Mouse (Mus musculus): Measurements from ENCODE around the gene Rit1.
A peak's percentile ranks its signal among the peaks of the same experiment; 100 is the strongest.

Rit1 gene

GRCm38 (mm10) chr3:88717198-88717798 is 660 bp downstream of the Rit1 start:
- peaks cover 34% of the 10 kb centered on the region for H3K36me3 ChIP-seq (ENCODE audit: insufficient read depth, low read length)
- no peaks in the 10 kb centered on the region for H3K27me3 ChIP-seq (ENCODE audit: insufficient read depth, low read length)
- peaks cover 29% of the 10 kb centered on the region for H3K4me1 ChIP-seq (replicated peaks; ENCODE audit: low read depth, low read length)
- peak overlapping the region; percentile 82 for H3K4me3 ChIP-seq (replicated peaks; ENCODE audit: low read length)
- no peak for TF ChIP-seq CTCF (conservative IDR thresholded peaks at IDR 0.05; ENCODE audit: low read length)
- TF ChIP-seq POU5F1 (IDR thresholded peaks at IDR 0.05; ENCODE audit: borderline replicate concordance, low read length) = no peak
- no peaks in the 10 kb centered on the region for H3K9me3 ChIP-seq (ENCODE audit: low read length)

GRCm38 (mm10) chr3:88717831-88718230 is 1.2 kb downstream of the Rit1 start:
- Histone ChIP-seq H3K4me1 (replicated peaks; ENCODE audit: low read depth, low read length) (peaks cover 29% of the 10 kb centered on the region), H3K9me3 (ENCODE audit: low read length) (no peaks in the 10 kb centered on the region), H3K27me3 (ENCODE audit: insufficient read depth, low read length) (no peaks in the 10 kb centered on the region), H3K36me3 (ENCODE audit: insufficient read depth, low read length) (peaks cover 29% of the 10 kb centered on the region), H3K4me3 (replicated peaks; ENCODE audit: low read length) (no peak overlapping the region)
- TF ChIP-seq NANOG (IDR thresholded peaks at IDR 0.05; ENCODE audit: borderline replicate concordance, low read length) = no peak

GRCm38 (mm10) chr3:88719098-88719497 is 2.5 kb downstream of the Rit1 start:
- H3K9me3 ChIP-seq (ENCODE audit: low read length) = no peaks in the 10 kb centered on the region
- H3K36me3 ChIP-seq (ENCODE audit: insufficient read depth, low read length) = peaks cover 17% of the 10 kb centered on the region

GRCm38 (mm10) chr3:88736556-88736955 is 19.9 kb downstream of the Rit1 start:
- no peaks in the 10 kb centered on the region for H3K27me3 ChIP-seq (ENCODE audit: insufficient read depth, low read length)
- peaks cover 31% of the 10 kb centered on the region for H3K9me3 ChIP-seq (ENCODE audit: low read length)
- H3K4me1 ChIP-seq (replicated peaks; ENCODE audit: low read depth, low read length) = peaks cover 6% of the 10 kb centered on the region
- no peak for TF ChIP-seq POU5F1 (IDR thresholded peaks at IDR 0.05; ENCODE audit: borderline replicate concordance, low read length)
- no peak for TF ChIP-seq CTCF (conservative IDR thresholded peaks at IDR 0.05; ENCODE audit: low read length)
- TF ChIP-seq NANOG (IDR thresholded peaks at IDR 0.05; ENCODE audit: borderline replicate concordance, low read length) = no peak
- H3K4me3 ChIP-seq (replicated peaks; ENCODE audit: low read length) = no peak overlapping the region
- peaks cover 3% of the 10 kb centered on the region; the same call in 1 of the 2 replicates for H3K36me3 ChIP-seq (ENCODE audit: insufficient read depth, low read length)

More at GRCm38 (mm10) chr3:88719098-88719497, 2.5 kb downstream of the Rit1 start:
- TF ChIP-seq NANOG (IDR thresholded peaks at IDR 0.05; ENCODE audit: borderline replicate concordance, low read length) (no peak), POU5F1 (IDR thresholded peaks at IDR 0.05; ENCODE audit: borderline replicate concordance, low read length) (no peak)
- Histone ChIP-seq H3K4me1 (replicated peaks; ENCODE audit: low read depth, low read length) (peaks cover 29% of the 10 kb centered on the region), H3K27me3 (ENCODE audit: insufficient read depth, low read length) (no peaks in the 10 kb centered on the region), H3K4me3 (replicated peaks; ENCODE audit: low read length) (0 out of 2 replicates have a peak overlapping the region, but pooled peaks have one; percentile 8)

- Histone ChIP-seq H3K4me3 (replicated peaks; ENCODE audit: low read length) (no peak overlapping the region), H3K9me3 (ENCODE audit: low read length) (peaks cover 31% of the 10 kb centered on the region), H3K27me3 (ENCODE audit: insufficient read depth, low read length) (no peaks in the 10 kb centered on the region), H3K4me1 (replicated peaks; ENCODE audit: low read depth, low read length) (peaks cover 6% of the 10 kb centered on the region), H3K36me3 (ENCODE audit: insufficient read depth, low read length) (no peaks in the 10 kb centered on the region)
- TF ChIP-seq CTCF (conservative IDR thresholded peaks at IDR 0.05; ENCODE audit: low read length) (peak; percentile 91), POU5F1 (IDR thresholded peaks at IDR 0.05; ENCODE audit: borderline replicate concordance, low read length) (no peak)
Observed at GRCm38 (mm10) chr3:88738641-88739040, 22.0 kb downstream of the Rit1 start.

GRCm38 (mm10) chr3:88740147-88740546 is 23.5 kb downstream of the Rit1 start:
- Histone ChIP-seq H3K4me1 (replicated peaks; ENCODE audit: low read depth, low read length) (peaks cover 6% of the 10 kb centered on the region), H3K36me3 (ENCODE audit: insufficient read depth, low read length) (no peaks in the 10 kb centered on the region), H3K27me3 (ENCODE audit: insufficient read depth, low read length) (no peaks in the 10 kb centered on the region), H3K9me3 (ENCODE audit: low read length) (peaks cover 34% of the 10 kb centered on the region), H3K4me3 (replicated peaks; ENCODE audit: low read length) (no peak overlapping the region)
- TF ChIP-seq POU5F1 (IDR thresholded peaks at IDR 0.05; ENCODE audit: borderline replicate concordance, low read length) (no peak), CTCF (conservative IDR thresholded peaks at IDR 0.05; ENCODE audit: low read length) (0 out of 2 replicates have a peak, but pooled peaks have one; percentile 9), NANOG (IDR thresholded peaks at IDR 0.05; ENCODE audit: borderline replicate concordance, low read length) (no peak)

GRCm38 (mm10) chr3:88745534-88745933 is 28.9 kb downstream of the Rit1 start:
- TF ChIP-seq POU5F1 (IDR thresholded peaks at IDR 0.05; ENCODE audit: borderline replicate concordance, low read length) = no peak
- no peak for TF ChIP-seq CTCF (conservative IDR thresholded peaks at IDR 0.05; ENCODE audit: low read length)
- no peak for TF ChIP-seq NANOG (IDR thresholded peaks at IDR 0.05; ENCODE audit: borderline replicate concordance, low read length)
- Histone ChIP-seq H3K27me3 (ENCODE audit: insufficient read depth, low read length) (no peaks in the 10 kb centered on the region), H3K4me3 (replicated peaks; ENCODE audit: low read length) (no peak overlapping the region), H3K9me3 (ENCODE audit: low read length) (peaks cover 40% of the 10 kb centered on the region), H3K4me1 (replicated peaks; ENCODE audit: low read depth, low read length) (peaks cover 13% of the 10 kb centered on the region), H3K36me3 (ENCODE audit: insufficient read depth, low read length) (peaks cover 5% of the 10 kb centered on the region; the same call in 1 of the 2 replicates)

- peaks cover 5% of the 10 kb centered on the region; the same call in 1 of the 2 replicates for H3K36me3 ChIP-seq (ENCODE audit: insufficient read depth, low read length)
- H3K9me3 ChIP-seq (ENCODE audit: low read length) = peaks cover 40% of the 10 kb centered on the region
- no peaks in the 10 kb centered on the region for H3K27me3 ChIP-seq (ENCODE audit: insufficient read depth, low read length)
- no peak for TF ChIP-seq NANOG (IDR thresholded peaks at IDR 0.05; ENCODE audit: borderline replicate concordance, low read length)
- TF ChIP-seq CTCF (conservative IDR thresholded peaks at IDR 0.05; ENCODE audit: low read length) = no peak
- TF ChIP-seq POU5F1 (IDR thresholded peaks at IDR 0.05; ENCODE audit: borderline replicate concordance, low read length) = no peak
- H3K4me3 ChIP-seq (replicated peaks; ENCODE audit: low read length) = no peak overlapping the region
- peaks cover 13% of the 10 kb centered on the region for H3K4me1 ChIP-seq (replicated peaks; ENCODE audit: low read depth, low read length)
Observed at GRCm38 (mm10) chr3:88746139-88746870, 29.7 kb downstream of the Rit1 start.
